Mouse (Mus musculus) thymus, postnatal 36 days (tissue): Measurements from ENCODE around the gene Mtfp1.
"Not testable (repeated sequence)": the region's sequence is repeated elsewhere in the genome, so short reads cannot be mapped to it uniquely, and the experiment has no call there.

Experiments used
- DNase-seq, 2 experiments: peaks; one replicate each; pipeline ENCODE4 v3.0.0; 2022; ENCODE audit warnings: mixed read lengths in 2 of 2

Mtfp1 gene

GRCm38 (mm10) chr11:4095171-4096053, at the start of gene Mtfp1:
Mtfp1 (minus strand) TSS chr11:4095445.
- peak; percentile 70 to 73 for DNase-seq

- DNase-seq: no peak
Observed at GRCm38 (mm10) chr11:4143281-4144062, 48.2 kb upstream of the Mtfp1 start.

- DNase-seq: no peak
Observed at GRCm38 (mm10) chr11:4142352-4142751, 47.1 kb upstream of the Mtfp1 start.

GRCm38 (mm10) chr11:4141505-4141904, 46.3 kb upstream of the Mtfp1 start:
- no peak for DNase-seq

GRCm38 (mm10) chr11:4138964-4139363, 43.7 kb upstream of the Mtfp1 start:
- DNase-seq: no peak

GRCm38 (mm10) chr11:4134986-4135935, 40.0 kb upstream of the Mtfp1 start, which contains the start of gene Rnf215:
Rnf215 (plus strand) TSS chr11:4135202.
- DNase-seq: peak; percentile 84 to 87

GRCm38 (mm10) chr11:4134400-4134799, 39.2 kb upstream of the Mtfp1 start:
- no peak for DNase-seq

- DNase-seq: peak; percentile 20 to 31
Observed at GRCm38 (mm10) chr11:4133450-4133849, 38.2 kb upstream of the Mtfp1 start.

GRCm38 (mm10) chr11:4128461-4128860, 33.2 kb upstream of the Mtfp1 start:
- DNase-seq: not testable (repeated sequence)

- DNase-seq: no peak
Observed at GRCm38 (mm10) chr11:4127059-4127458, 31.8 kb upstream of the Mtfp1 start.

GRCm38 (mm10) chr11:4123922-4124321, 28.7 kb upstream of the Mtfp1 start:
- DNase-seq: peak; percentile 24 to 30

GRCm38 (mm10) chr11:4122742-4123579, 27.7 kb upstream of the Mtfp1 start, which contains the start of gene Sec14l2:
Sec14l2 (minus strand) TSS chr11:4123415.
- DNase-seq: peak; percentile 19 to 40

- no peak for DNase-seq
Observed at GRCm38 (mm10) chr11:4122226-4122625, 27.0 kb upstream of the Mtfp1 start.

GRCm38 (mm10) chr11:4121691-4122090, 26.4 kb upstream of the Mtfp1 start:
- DNase-seq: no peak

GRCm38 (mm10) chr11:4119635-4120034, 24.4 kb upstream of the Mtfp1 start:
- DNase-seq: no peak

- no peak for DNase-seq
Observed at GRCm38 (mm10) chr11:4118081-4118921, 23.1 kb upstream of the Mtfp1 start.

GRCm38 (mm10) chr11:4117372-4118071, 22.3 kb upstream of the Mtfp1 start:
- DNase-seq: no peak

- DNase-seq: no peak
Observed at GRCm38 (mm10) chr11:4116458-4117141, 21.4 kb upstream of the Mtfp1 start.

GRCm38 (mm10) chr11:4115407-4115806, 20.2 kb upstream of the Mtfp1 start:
- DNase-seq: no peak
